Mouse (Mus musculus) urinary bladder, postnatal 14 days (tissue): Measurements from ENCODE around the gene Slc5a10.

Source experiments
- DNase-seq: peaks from one replicate; pipeline ENCODE4 v3.0.0; 2021; ENCODE audit warnings: low spot score

Gene Slc5a10

GRCm38 (mm10) chr11:61720636-61721035, at the start of gene Slc5a10:
Gene Slc5a10 (minus strand): TSS chr11:61720826.
- no peak for DNase-seq

GRCm38 (mm10) chr11:61761584-61762407, 41.2 kb upstream of the Slc5a10 start, which contains the start of gene Prpsap2:
Gene Prpsap2 (minus strand): TSS chr11:61762088.
- peak; percentile 100 for DNase-seq

- DNase-seq: no peak
Measured at GRCm38 (mm10) chr11:61760518-61760917, 39.9 kb upstream of the Slc5a10 start.

- DNase-seq: no peak
Measured at GRCm38 (mm10) chr11:61757151-61757550, 36.5 kb upstream of the Slc5a10 start.

- no peak for DNase-seq
Measured at GRCm38 (mm10) chr11:61751612-61752011, 31.0 kb upstream of the Slc5a10 start.

GRCm38 (mm10) chr11:61747161-61747560, 26.5 kb upstream of the Slc5a10 start:
- no peak for DNase-seq

GRCm38 (mm10) chr11:61745781-61746180, 25.2 kb upstream of the Slc5a10 start:
- no peak for DNase-seq

- DNase-seq: no peak
Measured at GRCm38 (mm10) chr11:61744460-61744859, 23.8 kb upstream of the Slc5a10 start.

GRCm38 (mm10) chr11:61743768-61744167, 23.1 kb upstream of the Slc5a10 start:
- DNase-seq: no peak

- DNase-seq: no peak
Measured at GRCm38 (mm10) chr11:61740500-61740899, 19.9 kb upstream of the Slc5a10 start.

GRCm38 (mm10) chr11:61737290-61737689, 16.7 kb upstream of the Slc5a10 start:
- DNase-seq: no peak

GRCm38 (mm10) chr11:61732672-61733071, 12.0 kb upstream of the Slc5a10 start:
- no peak for DNase-seq

- DNase-seq: no peak
Measured at GRCm38 (mm10) chr11:61728037-61728436, 7.4 kb upstream of the Slc5a10 start.

GRCm38 (mm10) chr11:61722077-61722476, 1.5 kb upstream of the Slc5a10 start:
- no peak for DNase-seq

- no peak for DNase-seq
Measured at GRCm38 (mm10) chr11:61719826-61720225, 800 bp downstream of the Slc5a10 start.

- no peak for DNase-seq
Measured at GRCm38 (mm10) chr11:61719387-61719786, 1.2 kb downstream of the Slc5a10 start.

GRCm38 (mm10) chr11:61717990-61718389, 2.6 kb downstream of the Slc5a10 start:
- DNase-seq: no peak

- no peak for DNase-seq
Measured at GRCm38 (mm10) chr11:61715130-61715529, 5.5 kb downstream of the Slc5a10 start.

- DNase-seq: peak; percentile 74
Measured at GRCm38 (mm10) chr11:61714346-61715117, 6.1 kb downstream of the Slc5a10 start.

GRCm38 (mm10) chr11:61713157-61713855, 7.3 kb downstream of the Slc5a10 start:
- DNase-seq: peak; percentile 54

GRCm38 (mm10) chr11:61708928-61709327, 11.7 kb downstream of the Slc5a10 start:
- DNase-seq: no peak

GRCm38 (mm10) chr11:61706232-61706631, 14.4 kb downstream of the Slc5a10 start:
- DNase-seq: no peak
